Mouse (Mus musculus) hindbrain, embryonic 16.5 days (tissue): ENCODE measurements around the gene Map1b. TPM values are rescaled to one million over a fixed set of nuclear protein-coding genes. Genes with fewer than 3 reads are reported as not detected.

Experiments
- ATAC-seq: fragments of 200-750 bp; cut with Nextera tagmentation; 2 replicates; pipeline ENCODE4 v1.8.0; 2017; ENCODE audit warnings: moderate TSS enrichment, moderate library complexity
- H3K27ac ChIP-seq: fragments of 300-500 bp; sonication (generic); 2 replicates; pipeline ENCODE4 v1.5.1; 2014; ENCODE audit warnings: low read depth, mild to moderate bottlenecking, control low read depth, low read length, moderate library complexity
- H3K27me3 ChIP-seq: fragments of 300-500 bp; sonication (generic); replicated peaks from 2 replicates; pipeline ENCODE4 v1.6.1; 2014; ENCODE audit warnings: low read length; ENCODE audit not compliant: control insufficient read depth, insufficient read depth
- H3K36me3 ChIP-seq: fragments of 300-500 bp; sonication (generic); 2 replicates; pipeline ENCODE4 v1.6.1; 2014; ENCODE audit warnings: mild to moderate bottlenecking, low read length, moderate library complexity, mixed read lengths; ENCODE audit not compliant: control insufficient read depth, insufficient read depth
- H3K4me1 ChIP-seq: fragments of 300-500 bp; sonication (generic); 2 replicates; pipeline ENCODE4 v1.6.1; 2014; ENCODE audit warnings: low read depth, low read length; ENCODE audit not compliant: control insufficient read depth, insufficient read depth
- H3K4me2 ChIP-seq: fragments of 300-500 bp; sonication (generic); 2 replicates; pipeline ENCODE4 v1.6.1; 2014; ENCODE audit warnings: mild to moderate bottlenecking, low read length, control low read depth, moderate library complexity
- H3K4me3 ChIP-seq: fragments of 300-500 bp; sonication (generic); 2 replicates; pipeline ENCODE4 v1.5.1; 2014; ENCODE audit warnings: mild to moderate bottlenecking, low read length, control low read depth, moderate library complexity
- H3K9ac ChIP-seq: fragments of 300-500 bp; sonication (generic); 2 replicates; pipeline ENCODE4 v1.6.1; 2014; ENCODE audit warnings: low read depth, mild to moderate bottlenecking, control low read depth, low read length, moderate library complexity
- H3K9me3 ChIP-seq: fragments of 300-500 bp; sonication (generic); 2 replicates; pipeline ENCODE4 v1.6.1; 2014; ENCODE audit warnings: mild to moderate bottlenecking, low read length, moderate library complexity; ENCODE audit not compliant: control insufficient read depth
- WGBS: fragments of 180-500 bp; shearing (Covaris S2); extraction: QIAGEN DNeasy Blood & Tissue Kit; methylation state at CpG from one replicate; pipeline ENCODE4 v1.1.7; 2014; 5-methylcytosine and 5-hydroxymethylcytosine counted together
- polyA plus RNA-seq: library from polyadenylated mRNA; unstranded; fragments of >200 nt; fragmentation: Nextera tagmentation; extraction: Ambion mirVana; gene quantifications from 2 replicates; pipeline ENCODE4 v1.2.1, GENCODE M21; 2015

Map1b gene
- polyA plus RNA-seq, 1 experiment from 2014 or later: 2,195 TPM

DNA sequence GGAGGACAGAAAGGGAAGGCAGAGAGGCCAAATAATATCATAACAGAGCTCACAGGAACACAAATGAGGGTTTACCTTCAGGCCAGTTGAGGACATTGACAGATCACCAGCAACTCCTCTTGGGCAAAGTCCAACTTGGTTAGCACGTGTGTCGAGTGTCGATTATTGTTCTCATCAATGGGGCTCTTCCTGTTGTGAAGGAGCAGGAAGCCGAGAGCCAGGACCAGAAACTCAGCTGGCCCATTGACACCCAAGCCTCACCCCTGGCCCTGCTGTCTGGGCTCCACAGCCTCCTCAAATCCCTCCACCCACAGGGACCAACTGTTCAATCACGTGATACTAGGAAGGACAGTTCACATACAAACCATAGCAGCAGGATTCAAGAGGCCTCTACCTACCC lies 22.9 kb upstream of the Map1b start:
- Histone ChIP-seq H3K27me3 (no peaks in the 10 kb centered on the region), H3K27ac (no peak overlapping the region), H3K4me2 (no peak overlapping the region), H3K9ac (no peak overlapping the region), H3K4me3 (no peak overlapping the region), H3K4me1 (peaks cover 15% of the 10 kb centered on the region), H3K36me3 (no peaks in the 10 kb centered on the region), H3K9me3 (no peaks in the 10 kb centered on the region)
- 68% methylated on average over 5 of the region's 5 CpGs for WGBS
- no peak for ATAC-seq

DNA sequence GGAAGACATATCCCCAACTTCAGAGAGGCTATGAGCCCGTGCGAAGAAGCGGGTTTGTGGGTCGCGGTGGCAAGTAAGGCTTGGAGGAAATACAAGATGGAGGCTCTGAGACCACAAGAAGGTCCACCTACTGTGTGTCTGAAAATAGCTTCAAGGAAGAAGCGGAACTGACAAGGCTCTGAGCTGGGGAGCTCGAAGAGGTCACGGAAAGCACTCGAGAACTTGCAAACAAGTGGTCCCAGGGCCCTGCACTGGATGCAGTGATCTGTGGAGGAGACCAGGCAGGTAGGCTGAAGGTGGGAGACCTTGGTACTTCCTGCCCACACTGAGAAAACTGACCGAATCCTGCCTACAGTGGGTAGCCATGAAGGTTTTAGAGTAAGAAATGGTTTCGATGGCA lies 22.5 kb upstream of the Map1b start:
- Histone ChIP-seq H3K4me1 (peaks cover 15% of the 10 kb centered on the region), H3K9me3 (no peaks in the 10 kb centered on the region), H3K27me3 (no peaks in the 10 kb centered on the region), H3K4me2 (no peak overlapping the region), H3K36me3 (no peaks in the 10 kb centered on the region), H3K27ac (no peak overlapping the region), H3K9ac (no peak overlapping the region), H3K4me3 (no peak overlapping the region)
- WGBS: 95% methylated on average over 11 of the region's 11 CpGs
- ATAC-seq: no peak

- Histone ChIP-seq H3K27me3 (no peaks in the 10 kb centered on the region), H3K27ac (no peak overlapping the region)
- no peak for ATAC-seq
Measured at GRCm38 (mm10) chr13:99537908-99538513, 21.7 kb upstream of the Map1b start.

GRCm38 (mm10) chr13:99528456-99528855 lies 12.1 kb upstream of the Map1b start:
- Histone ChIP-seq H3K4me3 (no peak overlapping the region), H3K9ac (no peak overlapping the region), H3K9me3 (no peaks in the 10 kb centered on the region), H3K27ac (no peak overlapping the region), H3K4me1 (no peaks in the 10 kb centered on the region), H3K27me3 (no peaks in the 10 kb centered on the region), H3K4me2 (no peak overlapping the region), H3K36me3 (no peaks in the 10 kb centered on the region)
- no peak for ATAC-seq
- 61% methylated on average over 4 of the region's 4 CpGs for WGBS

More at GRCm38 (mm10) chr13:99537908-99538513, 21.7 kb upstream of the Map1b start:
- no peak overlapping the region for H3K4me3 ChIP-seq
- H3K9ac ChIP-seq: no peak overlapping the region
- 15% methylated on average over 8 of the region's 8 CpGs for WGBS
- no peak overlapping the region for H3K4me2 ChIP-seq
- no peaks in the 10 kb centered on the region for H3K9me3 ChIP-seq
- peaks cover 15% of the 10 kb centered on the region for H3K4me1 ChIP-seq
- H3K36me3 ChIP-seq: no peaks in the 10 kb centered on the region

GRCm38 (mm10) chr13:99527936-99528335 lies 11.6 kb upstream of the Map1b start:
- no peaks in the 10 kb centered on the region for H3K27me3 ChIP-seq
- no peak overlapping the region for H3K27ac ChIP-seq
- H3K4me2 ChIP-seq: no peak overlapping the region
- H3K4me1 ChIP-seq: no peaks in the 10 kb centered on the region
- no peaks in the 10 kb centered on the region for H3K36me3 ChIP-seq
- H3K9me3 ChIP-seq: no peaks in the 10 kb centered on the region
- H3K9ac ChIP-seq: no peak overlapping the region
- ATAC-seq: no peak
- H3K4me3 ChIP-seq: no peak overlapping the region

GRCm38 (mm10) chr13:99525491-99525890 lies 9.2 kb upstream of the Map1b start:
- 78% methylated on average over 8 of the region's 8 CpGs for WGBS
- H3K27me3 ChIP-seq: no peaks in the 10 kb centered on the region
- no peaks in the 10 kb centered on the region for H3K9me3 ChIP-seq
- H3K36me3 ChIP-seq: no peaks in the 10 kb centered on the region
- no peak overlapping the region for H3K4me2 ChIP-seq
- no peak overlapping the region for H3K9ac ChIP-seq
- no peak for ATAC-seq
- no peak overlapping the region for H3K27ac ChIP-seq
- H3K4me3 ChIP-seq: no peak overlapping the region
- H3K4me1 ChIP-seq: no peaks in the 10 kb centered on the region

- H3K9me3 ChIP-seq: no peaks in the 10 kb centered on the region
- no peak for ATAC-seq
- H3K27ac ChIP-seq: no peak overlapping the region
- H3K27me3 ChIP-seq: no peaks in the 10 kb centered on the region
- H3K36me3 ChIP-seq: no peaks in the 10 kb centered on the region
- H3K4me2 ChIP-seq: no peak overlapping the region
- WGBS: 94% methylated on average over 5 of the region's 5 CpGs
- H3K4me1 ChIP-seq: peaks cover 2% of the 10 kb centered on the region; the same call in 1 of the 2 replicates
- no peak overlapping the region for H3K4me3 ChIP-seq
- no peak overlapping the region for H3K9ac ChIP-seq
Measured at GRCm38 (mm10) chr13:99517836-99518235, 1.5 kb upstream of the Map1b start.

DNA sequence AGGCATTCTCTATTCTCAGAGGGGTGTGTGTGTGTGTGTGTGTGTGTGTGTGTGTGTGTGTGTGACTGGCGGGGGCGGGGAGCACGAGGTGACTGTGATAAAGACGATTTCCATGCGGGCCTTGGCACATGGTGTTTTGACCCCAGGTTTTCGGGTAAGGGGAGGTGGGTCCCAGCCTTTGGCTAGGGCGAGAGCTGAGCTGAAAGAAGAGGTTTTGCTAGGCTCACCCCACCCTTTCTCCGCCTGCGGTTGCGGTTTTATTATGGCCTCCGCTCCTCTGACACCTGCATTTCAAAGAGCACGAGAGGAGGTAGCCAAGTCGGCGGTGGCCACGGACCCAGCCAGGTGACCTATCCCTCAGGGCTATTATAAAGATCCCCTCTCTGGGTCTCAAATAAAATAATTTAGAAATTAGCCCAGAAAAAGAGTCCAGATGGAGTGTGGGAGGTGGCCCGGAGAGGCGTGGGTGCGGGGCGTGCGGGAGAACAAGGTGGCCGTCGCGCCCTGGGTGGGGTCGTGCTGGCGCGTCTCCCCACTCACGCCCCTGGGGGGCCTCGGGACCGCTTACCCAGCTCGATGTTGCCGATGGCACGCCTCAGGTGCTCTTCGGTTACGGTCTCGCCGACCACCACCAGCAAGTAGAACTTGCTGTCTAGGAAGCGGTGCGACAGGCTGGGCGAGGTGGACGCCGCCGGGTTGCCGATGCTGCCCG lies 448 bp downstream of the Map1b start:
- Histone ChIP-seq H3K27me3 (no peaks in the 10 kb centered on the region), H3K4me1 (peaks cover 13% of the 10 kb centered on the region), H3K9ac (peak overlapping the region; percentile 94), H3K9me3 (no peaks in the 10 kb centered on the region), H3K27ac (peak overlapping the region; percentile 99), H3K36me3 (no peaks in the 10 kb centered on the region), H3K4me2 (peak overlapping the region; percentile 89), H3K4me3 (peak overlapping the region; percentile 86)
- ATAC-seq: peak; percentile 32
- WGBS: under 1% methylated on average over 44 of the region's 44 CpGs

DNA sequence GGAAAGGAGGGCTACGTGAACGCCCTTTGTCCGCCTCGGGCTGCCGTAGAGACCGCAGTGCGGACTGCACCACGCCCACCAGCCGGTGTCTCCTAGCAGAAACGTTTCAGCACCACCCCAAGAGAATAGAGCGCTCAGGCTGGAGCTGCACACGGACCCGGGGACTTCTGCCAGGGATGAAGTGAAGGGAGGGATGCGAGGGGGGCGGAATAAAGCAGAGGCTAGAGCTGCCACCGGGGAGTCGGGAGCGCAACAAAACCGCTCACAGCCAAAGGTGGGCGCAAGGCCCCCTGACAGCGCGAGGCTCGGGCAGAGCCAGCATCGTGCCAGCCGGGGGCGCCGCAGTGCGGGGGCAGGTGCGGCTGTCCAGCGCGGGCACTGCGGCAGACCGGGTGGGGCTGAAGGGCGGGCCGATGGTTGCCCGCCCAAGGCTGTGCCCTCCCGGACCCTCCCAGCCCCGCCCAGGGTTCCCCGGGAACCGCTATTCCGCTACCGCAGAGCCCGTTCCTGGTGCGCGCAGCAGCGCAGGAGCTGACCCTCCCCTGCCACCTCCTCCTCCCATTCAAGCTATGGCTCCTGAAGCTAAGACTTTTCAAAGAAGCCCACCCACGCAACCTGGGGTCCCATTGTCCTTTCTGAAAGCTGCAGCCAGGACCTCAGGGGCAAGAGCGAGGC lies 1.3 kb downstream of the Map1b start:
- Histone ChIP-seq H3K36me3 (no peaks in the 10 kb centered on the region), H3K4me3 (peak overlapping the region; percentile 86), H3K9ac (peak overlapping the region; percentile 94), H3K27me3 (no peaks in the 10 kb centered on the region), H3K27ac (peak overlapping the region; percentile 99), H3K9me3 (no peaks in the 10 kb centered on the region), H3K4me2 (peak overlapping the region; percentile 89), H3K4me1 (peaks cover 18% of the 10 kb centered on the region)
- peak; percentile 68 for ATAC-seq
- under 1% methylated on average over 30 of the region's 48 CpGs for WGBS
